Mouse (Mus musculus) embryonic facial prominence, embryonic 11.5 days (tissue): ENCODE measurements at regions not wholly inside any gene's neighbourhood (a gene's known extent, or its start where the extent isn't known, plus 50 kb on each side); places are given as distances from the start of the nearest gene placed in this dataset.

Experiments used
- ATAC-seq: fragments of 200-750 bp; cut with Nextera tagmentation; replicated peaks from 2 replicates; pipeline ENCODE4 v1.8.0; 2017; ENCODE audit warnings: low read depth; ENCODE audit not compliant: insufficient number of reproducible peaks, low FRiP score, low TSS enrichment
- DNase-seq: peaks from one replicate; pipeline ENCODE4 v3.0.0-alpha.2; 2015; ENCODE audit warnings: low spot score
- H3K27ac ChIP-seq: fragments of 300-500 bp; sonication (generic); replicated peaks from 2 replicates; pipeline ENCODE4 v1.5.1; 2014; ENCODE audit warnings: mild to moderate bottlenecking, low read depth, low read length, control low read depth
- H3K27me3 ChIP-seq: fragments of 300-500 bp; sonication (generic); 2 replicates; pipeline ENCODE4 v1.6.1; 2014; ENCODE audit warnings: mild to moderate bottlenecking, low read length, moderate library complexity, mixed read lengths; ENCODE audit not compliant: control insufficient read depth, insufficient read depth
- H3K36me3 ChIP-seq: fragments of 300-500 bp; sonication (generic); replicated peaks from 2 replicates; pipeline ENCODE4 v1.6.1; 2014; ENCODE audit warnings: low read depth, mild to moderate bottlenecking, low read length, moderate library complexity, mixed read lengths; ENCODE audit not compliant: control insufficient read depth, insufficient read depth
- H3K4me1 ChIP-seq: fragments of 300-500 bp; sonication (generic); 2 replicates; pipeline ENCODE4 v1.6.1; 2014; ENCODE audit warnings: low read length, mixed read lengths; ENCODE audit not compliant: control insufficient read depth, insufficient read depth
- H3K4me2 ChIP-seq: fragments of 300-500 bp; sonication (generic); 2 replicates; pipeline ENCODE4 v1.6.1; 2014; ENCODE audit warnings: low read depth, mild to moderate bottlenecking, control low read depth, low read length, moderate library complexity
- H3K4me3 ChIP-seq: fragments of 300-500 bp; sonication (generic); 2 replicates; pipeline ENCODE4 v1.5.1; 2014; ENCODE audit warnings: low read depth, low read length, control low read depth
- H3K9ac ChIP-seq: fragments of 300-500 bp; sonication (generic); replicated peaks from 2 replicates; pipeline ENCODE4 v1.6.1; 2014; ENCODE audit warnings: mild to moderate bottlenecking, control low read depth, low read length
- H3K9me3 ChIP-seq: fragments of 300-500 bp; sonication (generic); replicated peaks from 2 replicates; pipeline ENCODE4 v1.6.1; 2016; ENCODE audit warnings: mild to moderate bottlenecking, low read length, inconsistent platforms, mixed read lengths; ENCODE audit not compliant: control insufficient read depth
- WGBS: fragments of 180-500 bp; shearing (Covaris S2); extraction: QIAGEN DNeasy Blood & Tissue Kit; methylation state at CpG from one replicate; pipeline ENCODE4 v1.1.7; 2014; 5-methylcytosine and 5-hydroxymethylcytosine counted together

GRCm38 (mm10) chr1:137074787-137075186, 114.5 kb upstream of the Nr5a2 start:
- WGBS = 33% methylated on average over 9 of the region's 9 CpGs
- H3K4me1 ChIP-seq = 0 out of 2 replicates have a peak, but pooled peaks cover 2% of the 10 kb centered on the region
- H3K4me3 ChIP-seq = no peak overlapping the region
- no peaks in the 10 kb centered on the region for H3K27me3 ChIP-seq
- H3K9ac ChIP-seq = no peak overlapping the region
- no peak overlapping the region for H3K4me2 ChIP-seq
- DNase-seq (peak; percentile 54), ATAC-seq (no peak)
- H3K36me3 ChIP-seq = no peaks in the 10 kb centered on the region
- H3K27ac ChIP-seq = no peak overlapping the region
- H3K9me3 ChIP-seq = no peaks in the 10 kb centered on the region

GRCm38 (mm10) chr1:137073857-137074572, 113.8 kb upstream of the Nr5a2 start:
- no peaks in the 10 kb centered on the region for H3K27me3 ChIP-seq
- H3K36me3 ChIP-seq = no peaks in the 10 kb centered on the region
- H3K27ac ChIP-seq = no peak overlapping the region
- H3K4me3 ChIP-seq = no peak overlapping the region
- H3K4me2 ChIP-seq = no peak overlapping the region
- 0 out of 2 replicates have a peak, but pooled peaks cover 2% of the 10 kb centered on the region for H3K4me1 ChIP-seq
- H3K9me3 ChIP-seq = no peaks in the 10 kb centered on the region
- H3K9ac ChIP-seq = no peak overlapping the region
- ATAC-seq (no peak), DNase-seq (no peak)
- 63% methylated on average over 8 of the region's 8 CpGs for WGBS

GRCm38 (mm10) chr1:137060914-137061313, 100.7 kb upstream of the Nr5a2 start:
- no peaks in the 10 kb centered on the region for H3K9me3 ChIP-seq

GRCm38 (mm10) chr1:137053134-137053533, 92.9 kb upstream of the Nr5a2 start:
- DNase-seq = no peak
- H3K4me2 ChIP-seq = no peak overlapping the region
- H3K4me1 ChIP-seq = no peaks in the 10 kb centered on the region
- no peak overlapping the region for H3K27ac ChIP-seq
- no peaks in the 10 kb centered on the region for H3K27me3 ChIP-seq
- no peak overlapping the region for H3K9ac ChIP-seq
- no peak for ATAC-seq
- H3K36me3 ChIP-seq = no peaks in the 10 kb centered on the region
- no peak overlapping the region for H3K4me3 ChIP-seq
- no peaks in the 10 kb centered on the region for H3K9me3 ChIP-seq

More at GRCm38 (mm10) chr1:137060914-137061313, 100.7 kb upstream of the Nr5a2 start:
- ATAC-seq = no peak
- no peaks in the 10 kb centered on the region for H3K36me3 ChIP-seq
- no peak for DNase-seq
- H3K9ac ChIP-seq = no peak overlapping the region
- no peak overlapping the region for H3K4me3 ChIP-seq
- H3K27ac ChIP-seq = no peak overlapping the region
- H3K4me2 ChIP-seq = no peak overlapping the region
- WGBS = 87% methylated on average over 4 of the region's 4 CpGs
- H3K27me3 ChIP-seq = no peaks in the 10 kb centered on the region
- H3K4me1 ChIP-seq = no peaks in the 10 kb centered on the region

- Histone ChIP-seq H3K36me3 (no peaks in the 10 kb centered on the region), H3K9ac (no peak overlapping the region), H3K4me3 (no peak overlapping the region), H3K27ac (no peak overlapping the region), H3K9me3 (no peaks in the 10 kb centered on the region), H3K27me3 (no peaks in the 10 kb centered on the region), H3K4me1 (no peaks in the 10 kb centered on the region), H3K4me2 (no peak overlapping the region)
- no peak for DNase-seq
- ATAC-seq = no peak
- 97% methylated on average over 13 of the region's 13 CpGs for WGBS
Observed at GRCm38 (mm10) chr1:137051515-137051914, 91.3 kb upstream of the Nr5a2 start.

GRCm38 (mm10) chr1:137044076-137044475, 83.8 kb upstream of the Nr5a2 start:
- DNase-seq = no peak

GRCm38 (mm10) chr1:137042414-137043010, 82.3 kb upstream of the Nr5a2 start:
- H3K9ac ChIP-seq = no peak overlapping the region
- no peak overlapping the region for H3K27ac ChIP-seq
- H3K36me3 ChIP-seq = no peaks in the 10 kb centered on the region
- H3K4me2 ChIP-seq = no peak overlapping the region
- no peaks in the 10 kb centered on the region for H3K27me3 ChIP-seq
- H3K4me3 ChIP-seq = no peak overlapping the region
- WGBS = 81% methylated on average over 17 of the region's 17 CpGs
- ATAC-seq (no peak), DNase-seq (no peak)
- no peaks in the 10 kb centered on the region for H3K9me3 ChIP-seq
- no peaks in the 10 kb centered on the region for H3K4me1 ChIP-seq

More at GRCm38 (mm10) chr1:137044076-137044475, 83.8 kb upstream of the Nr5a2 start:
- ATAC-seq = no peak
- H3K4me3 ChIP-seq = no peak overlapping the region
- H3K27me3 ChIP-seq = no peaks in the 10 kb centered on the region
- H3K4me2 ChIP-seq = no peak overlapping the region
- 85% methylated on average over 6 of the region's 6 CpGs for WGBS
- H3K4me1 ChIP-seq = no peaks in the 10 kb centered on the region
- H3K9ac ChIP-seq = no peak overlapping the region
- H3K36me3 ChIP-seq = no peaks in the 10 kb centered on the region
- no peaks in the 10 kb centered on the region for H3K9me3 ChIP-seq
- no peak overlapping the region for H3K27ac ChIP-seq

GRCm38 (mm10) chr1:137040898-137041297, 80.7 kb upstream of the Nr5a2 start:
- DNase-seq (no peak), ATAC-seq (no peak)
- no peak overlapping the region for H3K4me3 ChIP-seq
- no peaks in the 10 kb centered on the region for H3K36me3 ChIP-seq
- H3K4me2 ChIP-seq = no peak overlapping the region
- H3K4me1 ChIP-seq = no peaks in the 10 kb centered on the region
- no peak overlapping the region for H3K9ac ChIP-seq
- H3K27ac ChIP-seq = no peak overlapping the region
- no peaks in the 10 kb centered on the region for H3K9me3 ChIP-seq
- H3K27me3 ChIP-seq = no peaks in the 10 kb centered on the region
- 66% methylated on average over 8 of the region's 8 CpGs for WGBS
